Comparison of ENCODE assay signal across 8 mouse cellular contexts in the genomic region with DNA sequence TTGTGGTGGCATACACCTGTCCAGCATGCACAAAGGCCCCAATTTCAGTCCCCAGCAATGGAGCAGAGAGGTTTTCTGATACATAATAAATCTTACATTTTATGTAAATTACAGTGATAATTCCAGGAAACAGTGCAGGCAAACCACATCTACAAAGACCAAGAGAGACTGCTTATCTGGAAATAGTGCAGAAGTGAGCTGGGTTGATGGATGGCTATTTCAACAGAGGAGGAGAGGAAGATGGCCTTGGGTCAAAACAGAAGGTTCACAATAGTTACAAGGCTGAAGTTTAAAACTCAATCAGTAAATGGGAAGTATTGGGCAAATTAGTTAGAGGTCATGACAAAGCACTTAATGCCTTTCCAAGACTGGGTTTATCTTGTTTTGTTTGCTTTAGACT. TPM values are rescaled to one million over a fixed set of nuclear protein-coding genes. Genes with fewer than 3 reads are reported as not detected.
A peak's percentile ranks its signal among the peaks of the same experiment; 100 is the strongest.
DNase-seq lines count a peak whose midpoint lies in the region; ATAC-seq and TF ChIP-seq lines count a peak whose summit lies in the region.

No protein-coding gene starts in this region.

- H3K9me3 ChIP-seq in forebrain, postnatal 0 days (ENCODE audit: low read length), result no peaks in the 10 kb centered on the region
- no peaks in the 10 kb centered on the region for H3K9me3 ChIP-seq in midbrain, embryonic 11.5 days (ENCODE audit: control insufficient read depth, low read length)

- DNase-seq in kidney, adult 2 months, result peak; percentile 7
- no peak for DNase-seq in kidney, adult 8-10 months
- DNase-seq in adrenal gland, postnatal 36 days, result peak; percentile 8 to 12
- no peak for DNase-seq in forebrain, postnatal 0 days
- DNase-seq in midbrain, embryonic 11.5 days (ENCODE audit: low spot score, missing footprints), result peak; percentile 84
- DNase-seq in right cerebral cortex, postnatal 10 days (ENCODE audit: low spot score in 2 of 2), result no peak
- DNase-seq in right cerebral cortex, postnatal 14 days, result no peak

- H3K9ac ChIP-seq in forebrain, postnatal 0 days, result peak overlapping the region; percentile 96
- peak overlapping the region; percentile 99 for H3K9ac ChIP-seq in midbrain, embryonic 11.5 days (ENCODE audit: low read length)

- peak overlapping the region; percentile 92 for H3K4me3 ChIP-seq in kidney, adult 2 months (ENCODE audit: insufficient read depth, low read depth, low read length)
- H3K4me3 ChIP-seq in forebrain, postnatal 0 days (ENCODE audit: low read depth, low read length), result peak overlapping the region; percentile 92
- H3K4me3 ChIP-seq in midbrain, embryonic 11.5 days (ENCODE audit: low read depth, low read length), result peak overlapping the region; percentile 99

- TF ChIP-seq POLR2A in kidney, adult 2 months (IDR thresholded peaks at IDR 0.05; ENCODE audit: low read depth, low read length), result no peak

- no peak for TF ChIP-seq CTCF in kidney, adult 2 months (conservative IDR thresholded peaks at IDR 0.05; ENCODE audit: insufficient read depth, insufficient read length, low read depth, low read length)
- TF ChIP-seq CTCF in forebrain, postnatal 0 days (IDR thresholded peaks at IDR 0.05; ENCODE audit: low read depth), result no peak

- peak overlapping the region; percentile 54 for H3K4me2 ChIP-seq in forebrain, postnatal 0 days (ENCODE audit: low read depth)
- peak overlapping the region; percentile 59 for H3K4me2 ChIP-seq in midbrain, embryonic 11.5 days

- peaks cover 6% of the 10 kb centered on the region; the same call in 1 of the 2 replicates for H3K4me1 ChIP-seq in kidney, adult 2 months (ENCODE audit: control insufficient read depth, insufficient read depth, low read length)
- no peaks in the 10 kb centered on the region; the same call in none of the 2 replicates for H3K4me1 ChIP-seq in forebrain, postnatal 0 days (ENCODE audit: insufficient read depth)
- peaks cover 7% of the 10 kb centered on the region for H3K4me1 ChIP-seq in midbrain, embryonic 11.5 days (ENCODE audit: control insufficient read depth, insufficient read depth, low read length)

- no peaks in the 10 kb centered on the region for H3K36me3 ChIP-seq in kidney, adult 2 months (ENCODE audit: control insufficient read depth, insufficient read depth, low read length)
- H3K36me3 ChIP-seq in forebrain, postnatal 0 days (ENCODE audit: insufficient read depth), result no peaks in the 10 kb centered on the region
- no peaks in the 10 kb centered on the region for H3K36me3 ChIP-seq in midbrain, embryonic 11.5 days (ENCODE audit: control insufficient read depth, insufficient read depth, low read length)

- no peak for ATAC-seq in forebrain, postnatal 0 days
- no peak for ATAC-seq in midbrain, embryonic 11.5 days (ENCODE audit: low FRiP score)
- no peak for ATAC-seq in megakaryocyte progenitor cell, adult 5-6 weeks (replicated peaks; ENCODE audit: poor library complexity)

- H3K27me3 ChIP-seq in kidney, adult 2 months (replicated peaks; ENCODE audit: control insufficient read depth, insufficient read depth, low read length), result no peaks in the 10 kb centered on the region
- H3K27me3 ChIP-seq in forebrain, postnatal 0 days (ENCODE audit: insufficient read depth, low read length), result no peaks in the 10 kb centered on the region
- H3K27me3 ChIP-seq in midbrain, embryonic 11.5 days (ENCODE audit: control insufficient read depth, insufficient read depth, low read length), result no peaks in the 10 kb centered on the region

- peak overlapping the region; percentile 85 for H3K27ac ChIP-seq in kidney, adult 2 months (ENCODE audit: insufficient read depth, low read depth, low read length)
- peak overlapping the region; percentile 99 for H3K27ac ChIP-seq in forebrain, postnatal 0 days (ENCODE audit: low read depth, low read length)
- peak overlapping the region; percentile 99; the same call in 1 of the 2 replicates for H3K27ac ChIP-seq in midbrain, embryonic 11.5 days (ENCODE audit: low read depth, low read length)

RNA-seq across cellular contexts. Expression of a gene that starts 0.9 kb away (rescaled TPM):
- 14.3 and 16.9 TPM in 2 replicates for polyA plus RNA-seq in kidney, adult 2 months (2012; rRNA removed)
- total RNA-seq in adrenal gland, postnatal 36 days (2021), result 100 to 1,000 TPM; 122 to 130 TPM
- 62.0 and 70.8 TPM in 2 replicates for total RNA-seq in forebrain, postnatal 0 days (2014; rRNA removed)
- polyA plus RNA-seq in forebrain, postnatal 0 days (2015; fragmentation: Nextera tagmentation; extraction: Ambion mirVana), result 5.1 and 7.6 TPM in 2 replicates
- 15.3 and 17.3 TPM in 2 replicates for polyA plus RNA-seq in midbrain, embryonic 11.5 days (2014; fragmentation: Nextera tagmentation; extraction: Ambion mirVana)
- 91.4 and 102 TPM in 2 replicates for total RNA-seq in megakaryocyte progenitor cell, adult 5-6 weeks (2015)
- 87.9 and 105 TPM in 2 replicates for total RNA-seq in megakaryocyte progenitor cell, adult 5-6 weeks (2017)

RNA-seq across cellular contexts. Expression of a gene that starts 52.0 kb away (rescaled TPM):
- polyA plus RNA-seq in kidney, adult 2 months (2012; rRNA removed), result 76.1 and 77.7 TPM in 2 replicates
- 100 to 1,000 TPM; 111 to 147 TPM for total RNA-seq in adrenal gland, postnatal 36 days (2021)
- total RNA-seq in forebrain, postnatal 0 days (2014; rRNA removed), result 48.1 and 50.7 TPM in 2 replicates
- 46.3 and 49.9 TPM in 2 replicates for polyA plus RNA-seq in forebrain, postnatal 0 days (2015; fragmentation: Nextera tagmentation; extraction: Ambion mirVana)
- polyA plus RNA-seq in midbrain, embryonic 11.5 days (2014; fragmentation: Nextera tagmentation; extraction: Ambion mirVana), result 50.7 and 53.3 TPM in 2 replicates
- 98.6 and 103 TPM in 2 replicates for total RNA-seq in megakaryocyte progenitor cell, adult 5-6 weeks (2015)
- total RNA-seq in megakaryocyte progenitor cell, adult 5-6 weeks (2017), result 168 and 210 TPM in 2 replicates

RNA-seq across cellular contexts. Expression of a gene that starts 52.3 kb away (rescaled TPM):
- polyA plus RNA-seq in kidney, adult 2 months (2012; rRNA removed), result 0.14 TPM in 1 of 2 replicates, not detected in the other
- 1 to 10 TPM; 3.6 to 4.1 TPM for total RNA-seq in adrenal gland, postnatal 36 days (2021)
- total RNA-seq in forebrain, postnatal 0 days (2014; rRNA removed), result 0.38 and 1.8 TPM in 2 replicates
- polyA plus RNA-seq in forebrain, postnatal 0 days (2015; fragmentation: Nextera tagmentation; extraction: Ambion mirVana), result 1.2 TPM in 2 replicates
- polyA plus RNA-seq in midbrain, embryonic 11.5 days (2014; fragmentation: Nextera tagmentation; extraction: Ambion mirVana), result 0.19 TPM in 1 of 2 replicates, not detected in the other
- 0.17 TPM in 1 of 2 replicates, not detected in the other for total RNA-seq in megakaryocyte progenitor cell, adult 5-6 weeks (2015)
- not detected in 2 replicates for total RNA-seq in megakaryocyte progenitor cell, adult 5-6 weeks (2017)

Comparison
In these comparisons a context has a peak if more than half of its experiments do, and no peak if none do; other contexts are left out.
1. DNase-seq: peak in kidney, adult 2 months (single experiment), adrenal gland, postnatal 36 days (2 of 2) and midbrain, embryonic 11.5 days (single experiment); none in kidney, adult 8-10 months (0 of 2), forebrain, postnatal 0 days (single experiment), right cerebral cortex, postnatal 10 days (0 of 2) and right cerebral cortex, postnatal 14 days (single experiment).
2. Peak in every context shown above with its lines, with median percentiles within 50 percentile points of each other: H3K27ac ChIP-seq and H3K4me3 ChIP-seq.